Mouse (Mus musculus) thymus, postnatal 4 days (tissue): Measurements from ENCODE around the gene Gm765.

Source experiments
- DNase-seq: peaks from one replicate; pipeline ENCODE4 v3.0.0; 2021

Gene Gm765

DNA sequence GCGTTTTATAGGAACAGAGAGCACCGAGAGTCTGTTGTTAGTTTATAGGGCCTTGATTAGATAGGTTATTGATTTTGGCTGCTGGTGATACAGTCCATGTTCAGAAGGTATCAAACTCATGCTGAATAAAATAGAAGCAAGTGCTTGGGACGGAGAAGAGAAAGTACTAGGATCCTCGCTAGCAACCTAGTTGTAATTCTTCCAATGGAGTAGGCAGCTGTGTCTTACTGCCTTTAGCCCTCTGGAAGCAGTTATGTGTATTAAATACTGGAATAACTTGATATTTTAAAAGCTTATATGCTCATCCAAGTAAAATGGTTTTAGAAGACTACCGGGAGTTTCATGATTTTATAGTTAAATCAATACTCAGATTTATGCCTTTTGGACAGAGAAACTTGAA lies 132.3 kb downstream of the Gm765 start:
- DNase-seq: no peak

DNA sequence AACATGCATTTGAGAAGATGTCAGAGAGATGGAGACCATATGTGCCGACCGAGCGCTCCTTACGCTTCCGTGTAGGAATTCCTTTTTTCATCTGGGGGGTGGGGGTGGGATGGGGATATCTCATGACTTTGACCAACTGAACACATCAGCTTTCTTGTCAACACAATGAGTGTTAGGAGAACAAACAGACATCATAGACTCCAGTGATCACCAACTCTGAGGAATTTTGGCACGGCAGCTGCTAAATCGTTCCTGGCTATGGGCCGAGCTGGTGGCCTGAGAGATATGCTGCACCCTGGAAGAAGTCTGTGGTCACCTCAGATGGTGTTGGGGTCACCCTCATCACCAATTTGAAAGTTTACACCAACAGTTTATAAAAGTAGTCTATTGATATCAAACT lies 134.5 kb downstream of the Gm765 start:
- no peak for DNase-seq

DNA sequence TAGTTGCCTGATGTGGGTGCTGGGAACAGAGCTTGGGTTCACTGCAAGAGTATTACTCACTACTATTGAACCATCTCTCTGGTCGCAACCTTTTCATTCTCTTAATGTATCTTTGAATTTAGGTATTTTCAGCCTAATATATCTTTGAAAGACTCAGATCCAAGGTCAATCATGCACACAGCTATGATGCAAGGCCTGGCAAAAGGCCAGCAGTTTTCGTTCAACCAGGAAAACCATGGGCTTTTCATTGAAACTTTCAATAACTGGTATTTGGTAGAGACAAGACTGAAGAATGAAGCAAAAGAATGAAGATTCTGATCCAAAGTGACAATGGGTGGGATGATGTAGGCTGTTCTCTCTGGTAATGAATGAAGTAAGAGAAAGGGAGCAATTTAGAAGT lies 143.8 kb downstream of the Gm765 start:
- no peak for DNase-seq

DNA sequence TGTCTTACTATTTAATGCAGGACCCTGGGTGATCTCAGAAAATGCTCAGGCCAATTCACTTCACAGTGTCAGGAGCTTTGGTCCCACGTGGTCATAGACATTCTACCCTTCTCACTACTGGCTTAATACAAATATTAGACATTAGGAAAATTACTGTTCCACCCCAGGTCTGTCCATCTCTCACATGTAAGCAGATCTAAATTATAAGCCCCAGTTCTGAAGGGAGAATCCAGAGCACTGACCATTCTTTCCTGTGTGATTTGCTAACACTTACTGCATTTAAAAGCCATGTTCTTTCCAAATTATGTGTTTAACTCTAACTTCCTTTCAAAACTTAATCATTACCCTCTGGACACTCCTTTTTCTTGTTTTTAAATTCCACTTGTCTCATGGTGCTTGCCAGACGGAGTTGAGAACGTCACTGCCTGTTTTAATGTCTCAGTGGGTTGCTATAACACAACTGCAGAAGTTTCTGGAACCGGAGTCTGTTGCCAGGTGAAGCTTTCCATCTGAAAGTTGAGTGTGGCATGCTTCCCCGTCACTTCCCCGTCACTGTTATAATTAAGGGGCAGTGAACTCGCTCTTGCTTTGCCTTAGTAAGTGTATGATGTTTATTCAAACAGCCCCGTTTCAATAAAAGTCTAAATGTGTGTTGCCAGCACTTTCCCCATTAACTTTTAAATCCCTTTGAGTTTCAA lies 151.7 kb downstream of the Gm765 start:
- no peak for DNase-seq
